Mouse (Mus musculus): ENCODE results near the gene Fam114a1. TPM values are rescaled to one million over a fixed set of nuclear protein-coding genes. Genes with fewer than 3 reads are reported as not detected.

Fam114a1 gene
- total RNA-seq, 2 experiments from 2014 or later: 0.09 TPM; not detected in 1

GRCm38 (mm10) chr5:65002940-65003824 is 33.3 kb downstream of the Fam114a1 start:
- ATAC-seq (replicated peaks; ENCODE audit: low FRiP score, low TSS enrichment, poor library complexity, severe bottlenecking): 0 out of 2 replicates have a peak, but pooled peaks have one; percentile 44

GRCm38 (mm10) chr5:65003946-65004535 is 34.2 kb downstream of the Fam114a1 start:
- ATAC-seq (replicated peaks; ENCODE audit: low FRiP score, low TSS enrichment, poor library complexity, severe bottlenecking): no peak

GRCm38 (mm10) chr5:65005251-65005650 is 35.4 kb downstream of the Fam114a1 start:
- ATAC-seq (replicated peaks; ENCODE audit: low FRiP score, low TSS enrichment, poor library complexity, severe bottlenecking): no peak

- ATAC-seq (replicated peaks; ENCODE audit: low FRiP score, low TSS enrichment, poor library complexity, severe bottlenecking): no peak
These were observed 36.2 kb downstream of the Fam114a1 start for GRCm38 (mm10) chr5:65006011-65006491.

GRCm38 (mm10) chr5:65011901-65012573 is 42.2 kb downstream of the Fam114a1 start:
- ATAC-seq (replicated peaks; ENCODE audit: low FRiP score, low TSS enrichment, poor library complexity, severe bottlenecking): no peak

GRCm38 (mm10) chr5:65015508-65015907 is 45.6 kb downstream of the Fam114a1 start:
- no peak for ATAC-seq (replicated peaks; ENCODE audit: low FRiP score, low TSS enrichment, poor library complexity, severe bottlenecking)

- ATAC-seq (replicated peaks; ENCODE audit: low FRiP score, low TSS enrichment, poor library complexity, severe bottlenecking): 0 out of 2 replicates have a peak, but pooled peaks have one; percentile 40
These were observed 49.2 kb downstream of the Fam114a1 start for GRCm38 (mm10) chr5:65019109-65019508.

GRCm38 (mm10) chr5:65019823-65020222 is 50.0 kb downstream of the Fam114a1 start:
- ATAC-seq (replicated peaks; ENCODE audit: low FRiP score, low TSS enrichment, poor library complexity, severe bottlenecking): peak; percentile 85

GRCm38 (mm10) chr5:65022006-65022405 is 52.1 kb downstream of the Fam114a1 start:
- no peak for ATAC-seq (replicated peaks; ENCODE audit: low FRiP score, low TSS enrichment, poor library complexity, severe bottlenecking)

- ATAC-seq (replicated peaks; ENCODE audit: low FRiP score, low TSS enrichment, poor library complexity, severe bottlenecking): no peak
These were observed 54.8 kb downstream of the Fam114a1 start for GRCm38 (mm10) chr5:65024641-65025040.

GRCm38 (mm10) chr5:65025916-65026315 is 56.0 kb downstream of the Fam114a1 start:
- peak; percentile 86 for ATAC-seq (replicated peaks; ENCODE audit: low FRiP score, low TSS enrichment, poor library complexity, severe bottlenecking)

GRCm38 (mm10) chr5:65026776-65027175 is 56.9 kb downstream of the Fam114a1 start:
- 0 out of 2 replicates have a peak, but pooled peaks have one; percentile 18 for ATAC-seq (replicated peaks; ENCODE audit: low FRiP score, low TSS enrichment, poor library complexity, severe bottlenecking)

GRCm38 (mm10) chr5:65028019-65028418 is 58.1 kb downstream of the Fam114a1 start:
- no peak for ATAC-seq (replicated peaks; ENCODE audit: low FRiP score, low TSS enrichment, poor library complexity, severe bottlenecking)

- ATAC-seq (replicated peaks; ENCODE audit: low FRiP score, low TSS enrichment, poor library complexity, severe bottlenecking): no peak
These were observed 66.7 kb downstream of the Fam114a1 start for GRCm38 (mm10) chr5:65036597-65036996.

GRCm38 (mm10) chr5:65038305-65038704 is 68.4 kb downstream of the Fam114a1 start:
- no peak for ATAC-seq (replicated peaks; ENCODE audit: low FRiP score, low TSS enrichment, poor library complexity, severe bottlenecking)

GRCm38 (mm10) chr5:65038811-65039571 is 69.1 kb downstream of the Fam114a1 start:
- no peak for ATAC-seq (replicated peaks; ENCODE audit: low FRiP score, low TSS enrichment, poor library complexity, severe bottlenecking)

GRCm38 (mm10) chr5:65040463-65040862 is 70.6 kb downstream of the Fam114a1 start:
- ATAC-seq (replicated peaks; ENCODE audit: low FRiP score, low TSS enrichment, poor library complexity, severe bottlenecking): no peak

GRCm38 (mm10) chr5:65043407-65043895 is 73.6 kb downstream of the Fam114a1 start:
- no peak for ATAC-seq (replicated peaks; ENCODE audit: low FRiP score, low TSS enrichment, poor library complexity, severe bottlenecking)
